ENCODE assay signal across 9 mouse cellular contexts in genomic region chr19:43584788-43585187, GRCm38 (mm10). TPM values are rescaled to one million over a fixed set of nuclear protein-coding genes. Genes with fewer than 3 reads are reported as not detected.
A peak's percentile ranks its signal among the peaks of the same experiment; 100 is the strongest.
DNase-seq lines count a peak whose midpoint lies in the region; ATAC-seq and TF ChIP-seq lines count a peak whose summit lies in the region.
"Had no signal": no experiment of that assay in that cellular context is flagged by ENCODE, and none has a peak within 500 bp of the region (broad histone marks: within the 10 kb centered on the region; RNA-seq: fewer than 3 reads in every experiment).

No protein-coding gene starts in this region.

- no peak for ATAC-seq in embryonic facial prominence, embryonic 13.5 days (ENCODE audit: insufficient number of reproducible peaks, insufficient read depth, low FRiP score, low TSS enrichment, low read depth)
- ATAC-seq in intestine, embryonic 14.5 days (replicated peaks; ENCODE audit: low FRiP score, low TSS enrichment, low read depth), result peak; percentile 70; the same call in 1 of the 2 replicates
- ATAC-seq in liver, embryonic 14.5 days (ENCODE audit: insufficient read depth), result no peak
- peak; percentile 69; the same call in 1 of the 2 replicates for ATAC-seq in stomach, embryonic 16.5 days (ENCODE audit: insufficient read depth, low FRiP score)

- peak overlapping the region; percentile 20 for H3K4me3 ChIP-seq in embryonic facial prominence, embryonic 13.5 days
- peak overlapping the region; percentile 2; the same call in 1 of the 2 replicates for H3K4me3 ChIP-seq in intestine, embryonic 14.5 days (ENCODE audit: low read depth, low read length)
- H3K4me3 ChIP-seq in liver, embryonic 14.5 days (ENCODE audit: insufficient read depth in 1 of 2, low read depth in 2 of 2, low read length in 2 of 2), result no peak overlapping the region
- H3K4me3 ChIP-seq in stomach, embryonic 16.5 days (replicated peaks; ENCODE audit: low read length), result peak overlapping the region; percentile 29
- H3K4me3 ChIP-seq: hindbrain, embryonic 15.5 days had no signal

- no peaks in the 10 kb centered on the region for H3K36me3 ChIP-seq in embryonic facial prominence, embryonic 13.5 days
- no peaks in the 10 kb centered on the region for H3K36me3 ChIP-seq in intestine, embryonic 14.5 days (ENCODE audit: control insufficient read depth, insufficient read depth, low read length)
- no peaks in the 10 kb centered on the region for H3K36me3 ChIP-seq in liver, embryonic 14.5 days (replicated peaks; ENCODE audit: control insufficient read depth, insufficient read depth, low read depth)
- no peaks in the 10 kb centered on the region for H3K36me3 ChIP-seq in stomach, embryonic 16.5 days (ENCODE audit: control insufficient read depth, insufficient read depth, low read length)
- H3K36me3 ChIP-seq: hindbrain, embryonic 15.5 days had no signal

- WGBS in embryonic facial prominence, embryonic 13.5 days, result 2% methylated on average over 13 of the region's 13 CpGs
- WGBS in intestine, embryonic 14.5 days, result 2% methylated on average over 13 of the region's 13 CpGs
- WGBS in liver, embryonic 14.5 days (ENCODE audit: insufficient replicate concordance), result 4% methylated on average over 13 of the region's 13 CpGs
- 2% methylated on average over 13 of the region's 13 CpGs for WGBS in stomach, embryonic 16.5 days

- no peak for TF ChIP-seq EP300 in liver, embryonic 14.5 days (IDR thresholded peaks at IDR 0.05; ENCODE audit: low read depth)

- intact Hi-C loops in left cerebral cortex, postnatal 14 days (cut with DNase I), result loop anchor here (5.0 kb wide), 1 partner anchor 33 kb away; no protein-coding TSS in a partner anchor

- H3K4me2 ChIP-seq in embryonic facial prominence, embryonic 13.5 days, result peak overlapping the region; percentile 44
- H3K4me2 ChIP-seq in intestine, embryonic 14.5 days (ENCODE audit: low read length), result peak overlapping the region; percentile 44
- 0 out of 2 replicates have a peak overlapping the region, but pooled peaks have one; percentile 4 for H3K4me2 ChIP-seq in liver, embryonic 14.5 days (ENCODE audit: low read depth)
- H3K4me2 ChIP-seq in stomach, embryonic 16.5 days (ENCODE audit: low read depth, low read length), result peak overlapping the region; percentile 48
- H3K4me2 ChIP-seq: hindbrain, embryonic 15.5 days had no signal

- H3K4me1 ChIP-seq in embryonic facial prominence, embryonic 13.5 days, result no peaks in the 10 kb centered on the region; the same call in 1 of the 2 replicates
- H3K4me1 ChIP-seq in intestine, embryonic 14.5 days (replicated peaks; ENCODE audit: control insufficient read depth, insufficient read depth, low read length), result peaks cover 20% of the 10 kb centered on the region
- H3K4me1 ChIP-seq in liver, embryonic 14.5 days (replicated peaks; ENCODE audit: control insufficient read depth in 2 of 2, insufficient read depth in 2 of 2, low read length in 1 of 2), result no peaks in the 10 kb centered on the region
- H3K4me1 ChIP-seq in stomach, embryonic 16.5 days (ENCODE audit: control insufficient read depth, insufficient read depth, low read length), result 0 out of 2 replicates have a peak, but pooled peaks cover 4% of the 10 kb centered on the region

- peak; percentile 66 for DNase-seq in adrenal gland, postnatal 10 days
- DNase-seq in intestine, embryonic 14.5 days (ENCODE audit: low spot score), result peak; percentile 84
- DNase-seq in liver, embryonic 14.5 days (ENCODE audit: low read depth in 3 of 3, low spot score in 3 of 3), result no peak
- no peak for DNase-seq in frontal cortex, postnatal 10 days (ENCODE audit: low spot score in 2 of 2)
- no peak for DNase-seq in left cerebral cortex, postnatal 14 days (ENCODE audit: low spot score in 2 of 2)
- no peak for DNase-seq in urinary bladder, postnatal 25 days (ENCODE audit: low spot score)

- no peak overlapping the region for H3K9ac ChIP-seq in embryonic facial prominence, embryonic 13.5 days
- no peak overlapping the region for H3K9ac ChIP-seq in intestine, embryonic 14.5 days (ENCODE audit: low read length)
- H3K9ac ChIP-seq in liver, embryonic 14.5 days (replicated peaks), result no peak overlapping the region
- H3K9ac ChIP-seq in stomach, embryonic 16.5 days (ENCODE audit: low read length), result peak overlapping the region; percentile 37
- H3K9ac ChIP-seq: hindbrain, embryonic 15.5 days had no signal

- H3K27me3 ChIP-seq in embryonic facial prominence, embryonic 13.5 days, result peaks cover 98% of the 10 kb centered on the region
- peaks cover 29% of the 10 kb centered on the region for H3K27me3 ChIP-seq in intestine, embryonic 14.5 days (replicated peaks; ENCODE audit: control insufficient read depth, insufficient read depth, low read length)
- H3K27me3 ChIP-seq in liver, embryonic 14.5 days (ENCODE audit: control insufficient read depth, insufficient read depth, low read length), result peaks cover 45% of the 10 kb centered on the region
- H3K27me3 ChIP-seq in stomach, embryonic 16.5 days (ENCODE audit: control insufficient read depth, insufficient read depth, low read length), result peaks cover 50% of the 10 kb centered on the region

- TF ChIP-seq CTCF in liver, embryonic 14.5 days (IDR thresholded peaks at IDR 0.05; ENCODE audit: low read depth), result no peak

- H3K9me3 ChIP-seq in embryonic facial prominence, embryonic 13.5 days, result no peaks in the 10 kb centered on the region
- H3K9me3 ChIP-seq in intestine, embryonic 14.5 days (ENCODE audit: control insufficient read depth, low read length), result no peaks in the 10 kb centered on the region
- H3K9me3 ChIP-seq in liver, embryonic 14.5 days (ENCODE audit: control insufficient read depth, low read length), result no peaks in the 10 kb centered on the region
- H3K9me3 ChIP-seq in stomach, embryonic 16.5 days (replicated peaks; ENCODE audit: control insufficient read depth, low read length), result no peaks in the 10 kb centered on the region
- H3K9me3 ChIP-seq: hindbrain, embryonic 15.5 days had no signal

- no peak overlapping the region for H3K27ac ChIP-seq in embryonic facial prominence, embryonic 13.5 days
- peak overlapping the region; percentile 36 for H3K27ac ChIP-seq in intestine, embryonic 14.5 days (ENCODE audit: low read depth)
- no peak overlapping the region for H3K27ac ChIP-seq in liver, embryonic 14.5 days
- H3K27ac ChIP-seq in stomach, embryonic 16.5 days (ENCODE audit: low read length), result no peak overlapping the region
- H3K27ac ChIP-seq: hindbrain, embryonic 15.5 days had no signal

RNA-seq across cellular contexts. Expression of gene Nkx2-3, which starts 27.3 kb away (rescaled TPM):
- total RNA-seq in adrenal gland, postnatal 10 days (2021), result under 1 TPM in 1 of 2 experiments, not detected in 1; 0.12 TPM
- 1.4 and 4.2 TPM in 2 replicates for polyA plus RNA-seq in embryonic facial prominence, embryonic 13.5 days (2015; fragmentation: Nextera tagmentation; extraction: Ambion mirVana)
- polyA plus RNA-seq in intestine, embryonic 14.5 days (2014; fragmentation: Nextera tagmentation; extraction: Ambion mirVana), result 82.3 and 83.9 TPM in 2 replicates
- 0.07 and 0.11 TPM in 2 replicates for polyA plus RNA-seq in liver, embryonic 14.5 days (2012; rRNA removed)
- polyA plus RNA-seq in liver, embryonic 14.5 days (2014; fragmentation: Nextera tagmentation; extraction: Ambion mirVana), result 0.06 and 0.13 TPM in 2 replicates
- 7.2 and 11.1 TPM in 2 replicates for polyA plus RNA-seq in stomach, embryonic 16.5 days (2015; fragmentation: Nextera tagmentation; extraction: Ambion mirVana)
- total RNA-seq in left cerebral cortex, postnatal 14 days (2021), result not detected

Comparison
In these comparisons a context has a peak if more than half of its experiments do, and no peak if none do; other contexts are left out.
1. DNase-seq: peak in adrenal gland, postnatal 10 days (single experiment) and intestine, embryonic 14.5 days (single experiment); none in liver, embryonic 14.5 days (0 of 3), frontal cortex, postnatal 10 days (0 of 2), left cerebral cortex, postnatal 14 days (0 of 2) and urinary bladder, postnatal 25 days (single experiment).
2. ATAC-seq: peak in intestine, embryonic 14.5 days (single experiment) and stomach, embryonic 16.5 days (single experiment); none in embryonic facial prominence, embryonic 13.5 days (single experiment) and liver, embryonic 14.5 days (single experiment).
3. H3K4me3 ChIP-seq: peak in embryonic facial prominence, embryonic 13.5 days (single experiment), intestine, embryonic 14.5 days (single experiment) and stomach, embryonic 16.5 days (single experiment); none in liver, embryonic 14.5 days (0 of 2).
4. Peak in every context shown above with its lines, with median percentiles within 50 percentile points of each other: H3K4me2 ChIP-seq.